Mouse (Mus musculus): ENCODE measurements around the gene Gsto2.

DNA sequence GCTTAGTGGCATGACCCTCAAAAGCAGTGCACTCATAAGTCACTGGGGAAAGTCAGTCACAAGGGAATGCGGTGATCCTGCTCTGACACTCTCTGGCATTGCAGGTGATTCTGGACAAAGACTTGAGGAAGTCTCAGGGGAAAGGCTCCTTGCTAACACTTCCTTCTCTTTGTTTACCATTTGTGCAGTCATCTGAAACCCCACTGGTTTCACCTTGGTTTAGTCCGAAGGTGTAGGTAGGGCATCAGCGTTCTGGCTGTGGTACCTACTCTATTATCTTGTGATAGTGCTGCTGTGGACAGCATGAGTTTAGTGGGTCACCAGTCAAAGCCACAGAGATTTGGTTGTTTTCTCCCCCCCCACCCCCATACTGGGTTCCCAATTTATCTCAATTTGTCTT lies 15.6 kb upstream of the Gsto2 start:
- no peak for TF ChIP-seq CTCF (IDR thresholded peaks at IDR 0.05; ENCODE audit: low read depth)
- no peak for TF ChIP-seq EP300 (IDR thresholded peaks at IDR 0.05; ENCODE audit: low read depth)

Data from liver, postnatal 0 days (tissue).